Mouse (Mus musculus): ENCODE data around the gene Prr22.

- TF ChIP-seq CTCF (IDR thresholded peaks at IDR 0.05; ENCODE audit: extremely low read depth, insufficient read depth, low read length) (no peak), POLR2A (IDR thresholded peaks at IDR 0.05; ENCODE audit: extremely low read depth, insufficient read depth, low read length) (no peak)
Observed at GRCm38 (mm10) chr17:56728117-56728516, 41.9 kb upstream of the Prr22 start.
